Mouse (Mus musculus): ENCODE data around the gene Gm20662. TPM values are rescaled to one million over a fixed set of nuclear protein-coding genes. Genes with fewer than 3 reads are reported as not detected.

Gene Gm20662
- total RNA-seq, 2 experiments from 2014 or later = not detected

GRCm38 (mm10) chr9:107981684-107982605 is 14.2 kb upstream of the Gm20662 start:
- no peak for DNase-seq
- Histone ChIP-seq H3K4me3 (peak overlapping the region; percentile 73), H3K27ac (peak overlapping the region; percentile 89)
- intact Hi-C loops (cut with DNase I) = no loop called here
- TF ChIP-seq CTCF (IDR thresholded peaks at IDR 0.05) = no peak

GRCm38 (mm10) chr9:107982681-107983346 is 13.3 kb upstream of the Gm20662 start, which contains the start of gene Gm20661:
Gene Gm20661, plus strand, starts transcription at chr9:107983058.
- intact Hi-C loops (cut with DNase I) = no loop called here
- TF ChIP-seq CTCF (IDR thresholded peaks at IDR 0.05) = no peak
- DNase-seq = peak; percentile 72
- H3K27ac ChIP-seq = peak within 1 kb of the TSS; percentile 89
- peak within 1 kb of the TSS; percentile 73 for H3K4me3 ChIP-seq

- peak overlapping the region; percentile 89 for H3K27ac ChIP-seq
- intact Hi-C loops (cut with DNase I) = no loop called here
- no peak for TF ChIP-seq CTCF (IDR thresholded peaks at IDR 0.05)
- DNase-seq = peak; percentile 81
- H3K4me3 ChIP-seq = peak overlapping the region; percentile 73
These were observed 12.7 kb upstream of the Gm20662 start for GRCm38 (mm10) chr9:107983421-107983890.

GRCm38 (mm10) chr9:107984052-107984753 is 11.9 kb upstream of the Gm20662 start:
- DNase-seq = peak; percentile 34
- intact Hi-C loops (cut with DNase I) = loop anchor here (2.0 kb wide), 1 partner anchor 69 kb away; the partner anchor contains the start of gene Amigo3
- Histone ChIP-seq H3K4me3 (peak overlapping the region; percentile 73), H3K27ac (peak overlapping the region; percentile 89)
- TF ChIP-seq CTCF (IDR thresholded peaks at IDR 0.05) = no peak

- no peak for DNase-seq
- peak overlapping the region; percentile 89 for H3K27ac ChIP-seq
- intact Hi-C loops (cut with DNase I) = loop anchor here (2.0 kb wide), 1 partner anchor 68 kb away; the partner anchor contains the start of gene Amigo3
- no peak for TF ChIP-seq CTCF (IDR thresholded peaks at IDR 0.05)
- peak overlapping the region; percentile 73 for H3K4me3 ChIP-seq
These were observed 11.4 kb upstream of the Gm20662 start for GRCm38 (mm10) chr9:107984754-107985055.

GRCm38 (mm10) chr9:107985131-107986119 is 10.7 kb upstream of the Gm20662 start, which contains the start of gene Inka1:
Gene Inka1, minus strand, starts transcription at chr9:107985879.
- peak; percentile 4; the same call in 1 of the 2 replicates for TF ChIP-seq CTCF (IDR thresholded peaks at IDR 0.05)
- DNase-seq = peak; percentile 94
- H3K27ac ChIP-seq = peak within 1 kb of the TSS; percentile 89
- peak within 1 kb of the TSS; percentile 73 for H3K4me3 ChIP-seq
- intact Hi-C loops (cut with DNase I) = loop anchor here (1.0 to 2.0 kb wide), 3 partner anchors 22 to 80 kb away; partner anchors contain the start of gene Amigo3

GRCm38 (mm10) chr9:107986376-107986775 is 9.8 kb upstream of the Gm20662 start:
- peak; percentile 85 for DNase-seq
- Histone ChIP-seq H3K27ac (peak overlapping the region; percentile 89), H3K4me3 (peak overlapping the region; percentile 73)
- peak; percentile 95 for TF ChIP-seq CTCF (IDR thresholded peaks at IDR 0.05)
- intact Hi-C loops (cut with DNase I) = loop anchor here (1.0 kb wide), 2 partner anchors 23 to 81 kb away; no protein-coding TSS in a partner anchor

GRCm38 (mm10) chr9:107987950-107988349 is 8.2 kb upstream of the Gm20662 start:
- Histone ChIP-seq H3K4me3 (no peak overlapping the region), H3K27ac (peak overlapping the region; percentile 89; the same call in 1 of the 2 replicates)
- no peak for DNase-seq
- no peak for TF ChIP-seq CTCF (IDR thresholded peaks at IDR 0.05)
- intact Hi-C loops (cut with DNase I) = no loop called here

- TF ChIP-seq CTCF (IDR thresholded peaks at IDR 0.05) = no peak
- intact Hi-C loops (cut with DNase I) = no loop called here
- no peak for DNase-seq
- Histone ChIP-seq H3K27ac (no peak within 1 kb of the TSS), H3K4me3 (no peak within 1 kb of the TSS)
These were observed 4.0 kb upstream of the Gm20662 start, which contains the start of gene Cdhr4 for GRCm38 (mm10) chr9:107992197-107992596. Gene Cdhr4, plus strand, starts transcription at chr9:107992497.

- DNase-seq = no peak
- H3K27ac ChIP-seq = no peak overlapping the region
- no peak for TF ChIP-seq CTCF (IDR thresholded peaks at IDR 0.05)
- intact Hi-C loops (cut with DNase I) = no loop called here
- no peak overlapping the region for H3K4me3 ChIP-seq
These were observed 3.1 kb upstream of the Gm20662 start for GRCm38 (mm10) chr9:107993013-107993412.

GRCm38 (mm10) chr9:107994464-107994863 is 1.7 kb upstream of the Gm20662 start:
- no peak overlapping the region for H3K27ac ChIP-seq
- no peak for DNase-seq
- TF ChIP-seq CTCF (IDR thresholded peaks at IDR 0.05) = no peak
- H3K4me3 ChIP-seq = no peak overlapping the region
- intact Hi-C loops (cut with DNase I) = no loop called here

Data from gastrocnemius, adult 2 months (tissue).